Mouse (Mus musculus): ENCODE results near the gene Gpr18. TPM values are rescaled to one million over a fixed set of nuclear protein-coding genes. Genes with fewer than 3 reads are reported as not detected.

Gpr18 gene
- polyA plus RNA-seq, 1 experiment from 2014 or later: 0.59 TPM

GRCm38 (mm10) chr14:121954129-121954528, 38.5 kb upstream of the Gpr18 start:
- DNase-seq (ENCODE audit: low spot score): no peak
- H3K9ac ChIP-seq (ENCODE audit: low read depth, low read length): no peak overlapping the region
- H3K4me2 ChIP-seq (replicated peaks; ENCODE audit: low read depth, low read length): no peak overlapping the region
- no peaks in the 10 kb centered on the region for H3K36me3 ChIP-seq (ENCODE audit: control insufficient read depth, insufficient read depth, low read length)
- no peaks in the 10 kb centered on the region for H3K27me3 ChIP-seq (ENCODE audit: control insufficient read depth, insufficient read depth, low read length)
- H3K4me1 ChIP-seq (replicated peaks; ENCODE audit: control insufficient read depth, insufficient read depth, low read length): no peaks in the 10 kb centered on the region
- H3K4me3 ChIP-seq (ENCODE audit: low read depth, low read length): no peak overlapping the region
- no peaks in the 10 kb centered on the region for H3K9me3 ChIP-seq (ENCODE audit: control insufficient read depth, low read length)
- no peak overlapping the region for H3K27ac ChIP-seq (ENCODE audit: low read depth, low read length)
- WGBS: 92% methylated on average over 11 of the region's 11 CpGs
- no peak for ATAC-seq (ENCODE audit: low FRiP score)

DNA sequence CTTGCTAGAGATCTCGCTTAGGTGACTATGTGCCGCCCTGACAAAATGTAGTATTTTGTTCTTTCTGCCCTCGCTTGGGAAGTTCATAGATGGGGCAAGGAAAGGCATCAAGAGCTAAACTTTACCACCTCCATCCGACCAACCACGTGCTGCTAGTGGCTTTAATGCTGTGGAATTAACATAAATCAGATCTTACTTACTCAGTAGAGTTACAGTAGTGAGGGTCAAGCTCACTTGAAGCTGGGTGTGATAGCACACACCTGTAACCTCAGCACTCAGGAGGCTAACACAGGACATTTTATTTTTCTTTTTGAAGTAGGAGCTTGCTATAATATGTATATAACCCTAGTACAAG, 36.4 kb upstream of the Gpr18 start:
- H3K27me3 ChIP-seq (ENCODE audit: control insufficient read depth, insufficient read depth, low read length): no peaks in the 10 kb centered on the region
- no peaks in the 10 kb centered on the region for H3K36me3 ChIP-seq (ENCODE audit: control insufficient read depth, insufficient read depth, low read length)
- DNase-seq (ENCODE audit: low spot score) (no peak), ATAC-seq (ENCODE audit: low FRiP score) (no peak)
- no peak overlapping the region for H3K4me3 ChIP-seq (ENCODE audit: low read depth, low read length)
- H3K4me2 ChIP-seq (replicated peaks; ENCODE audit: low read depth, low read length): no peak overlapping the region
- no peak overlapping the region for H3K9ac ChIP-seq (ENCODE audit: low read depth, low read length)
- H3K4me1 ChIP-seq (replicated peaks; ENCODE audit: control insufficient read depth, insufficient read depth, low read length): no peaks in the 10 kb centered on the region
- WGBS: 94% methylated on average over 5 of the region's 5 CpGs
- no peak overlapping the region for H3K27ac ChIP-seq (ENCODE audit: low read depth, low read length)
- no peaks in the 10 kb centered on the region for H3K9me3 ChIP-seq (ENCODE audit: control insufficient read depth, low read length)

GRCm38 (mm10) chr14:121951399-121952045, 35.9 kb upstream of the Gpr18 start:
- Histone ChIP-seq H3K4me2 (replicated peaks; ENCODE audit: low read depth, low read length) (no peak overlapping the region), H3K9ac (ENCODE audit: low read depth, low read length) (no peak overlapping the region), H3K27ac (ENCODE audit: low read depth, low read length) (no peak overlapping the region), H3K36me3 (ENCODE audit: control insufficient read depth, insufficient read depth, low read length) (no peaks in the 10 kb centered on the region), H3K27me3 (ENCODE audit: control insufficient read depth, insufficient read depth, low read length) (no peaks in the 10 kb centered on the region), H3K9me3 (ENCODE audit: control insufficient read depth, low read length) (no peaks in the 10 kb centered on the region), H3K4me1 (replicated peaks; ENCODE audit: control insufficient read depth, insufficient read depth, low read length) (no peaks in the 10 kb centered on the region), H3K4me3 (ENCODE audit: low read depth, low read length) (no peak overlapping the region)
- ATAC-seq (ENCODE audit: low FRiP score) (no peak), DNase-seq (ENCODE audit: low spot score) (no peak)
- 93% methylated on average over 2 of the region's 2 CpGs for WGBS

GRCm38 (mm10) chr14:121949897-121950296, 34.3 kb upstream of the Gpr18 start:
- 94% methylated on average over 5 of the region's 5 CpGs for WGBS
- no peak overlapping the region for H3K4me3 ChIP-seq (ENCODE audit: low read depth, low read length)

DNA sequence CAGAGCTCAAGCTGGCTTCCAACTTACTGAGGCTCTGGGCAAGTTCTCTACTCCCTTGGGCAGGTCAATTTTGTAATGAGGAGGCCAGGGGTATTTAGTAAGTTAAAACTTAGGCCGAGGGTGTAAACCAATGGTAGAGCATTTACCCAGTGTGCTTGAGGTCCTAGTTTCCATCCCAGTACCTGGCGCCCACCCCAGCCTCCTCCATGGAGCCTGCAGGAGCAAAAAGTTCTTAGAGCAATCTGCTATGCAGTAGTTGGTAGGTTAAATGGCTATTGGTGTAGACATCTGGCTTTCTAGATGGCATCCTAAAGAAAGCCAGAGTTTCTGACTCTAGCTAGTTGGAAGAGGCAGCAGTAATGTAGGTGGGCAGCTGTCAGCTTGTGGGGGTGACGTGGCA, 33.9 kb upstream of the Gpr18 start:
- Histone ChIP-seq H3K27ac (ENCODE audit: low read depth, low read length) (no peak overlapping the region), H3K9ac (ENCODE audit: low read depth, low read length) (no peak overlapping the region), H3K4me1 (replicated peaks; ENCODE audit: control insufficient read depth, insufficient read depth, low read length) (no peaks in the 10 kb centered on the region), H3K4me3 (ENCODE audit: low read depth, low read length) (no peak overlapping the region), H3K36me3 (ENCODE audit: control insufficient read depth, insufficient read depth, low read length) (no peaks in the 10 kb centered on the region), H3K9me3 (ENCODE audit: control insufficient read depth, low read length) (no peaks in the 10 kb centered on the region), H3K27me3 (ENCODE audit: control insufficient read depth, insufficient read depth, low read length) (no peaks in the 10 kb centered on the region), H3K4me2 (replicated peaks; ENCODE audit: low read depth, low read length) (no peak overlapping the region)
- ATAC-seq (ENCODE audit: low FRiP score): no peak
- 92% methylated on average over 3 of the region's 3 CpGs for WGBS
- no peak for DNase-seq (ENCODE audit: low spot score)

More at GRCm38 (mm10) chr14:121949897-121950296, 34.3 kb upstream of the Gpr18 start:
- Histone ChIP-seq H3K4me1 (replicated peaks; ENCODE audit: control insufficient read depth, insufficient read depth, low read length) (no peaks in the 10 kb centered on the region), H3K9ac (ENCODE audit: low read depth, low read length) (no peak overlapping the region), H3K27ac (ENCODE audit: low read depth, low read length) (no peak overlapping the region), H3K4me2 (replicated peaks; ENCODE audit: low read depth, low read length) (no peak overlapping the region), H3K36me3 (ENCODE audit: control insufficient read depth, insufficient read depth, low read length) (no peaks in the 10 kb centered on the region), H3K9me3 (ENCODE audit: control insufficient read depth, low read length) (no peaks in the 10 kb centered on the region), H3K27me3 (ENCODE audit: control insufficient read depth, insufficient read depth, low read length) (no peaks in the 10 kb centered on the region)
- ATAC-seq (ENCODE audit: low FRiP score): no peak
- DNase-seq (ENCODE audit: low spot score): no peak

DNA sequence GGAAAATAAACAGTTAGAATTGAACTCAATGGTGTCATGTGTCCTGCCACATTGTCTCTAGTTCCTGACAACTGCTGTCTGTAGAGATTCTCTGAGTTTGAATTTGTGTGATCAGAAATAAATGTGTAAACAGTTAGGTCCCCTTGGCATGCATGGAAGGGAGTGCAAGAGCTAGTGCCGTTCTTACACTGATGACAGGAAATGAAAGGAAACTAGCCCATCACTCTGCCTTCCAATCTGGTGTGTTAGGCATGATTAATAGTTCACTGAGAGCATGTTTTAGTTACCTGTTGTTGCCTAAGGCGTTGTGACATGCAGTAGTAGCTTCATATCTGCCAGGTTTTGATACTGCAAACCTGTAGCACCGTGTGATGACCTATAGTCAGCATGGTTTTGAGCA, 32.4 kb upstream of the Gpr18 start:
- WGBS: 91% methylated on average over 3 of the region's 3 CpGs
- no peak overlapping the region for H3K4me2 ChIP-seq (replicated peaks; ENCODE audit: low read depth, low read length)
- no peak overlapping the region for H3K9ac ChIP-seq (ENCODE audit: low read depth, low read length)

GRCm38 (mm10) chr14:121947201-121947760, 31.7 kb upstream of the Gpr18 start:
- H3K4me1 ChIP-seq (replicated peaks; ENCODE audit: control insufficient read depth, insufficient read depth, low read length): no peaks in the 10 kb centered on the region
- no peaks in the 10 kb centered on the region for H3K36me3 ChIP-seq (ENCODE audit: control insufficient read depth, insufficient read depth, low read length)
- WGBS: 83% methylated on average over 8 of the region's 8 CpGs
- no peak overlapping the region for H3K9ac ChIP-seq (ENCODE audit: low read depth, low read length)
- H3K4me2 ChIP-seq (replicated peaks; ENCODE audit: low read depth, low read length): no peak overlapping the region
- H3K27me3 ChIP-seq (ENCODE audit: control insufficient read depth, insufficient read depth, low read length): no peaks in the 10 kb centered on the region
- H3K27ac ChIP-seq (ENCODE audit: low read depth, low read length): no peak overlapping the region
- H3K9me3 ChIP-seq (ENCODE audit: control insufficient read depth, low read length): no peaks in the 10 kb centered on the region
- ATAC-seq (ENCODE audit: low FRiP score) (no peak), DNase-seq (ENCODE audit: low spot score) (no peak)
- no peak overlapping the region for H3K4me3 ChIP-seq (ENCODE audit: low read depth, low read length)

More for the DNA sequence above, 32.4 kb upstream of the Gpr18 start:
- DNase-seq (ENCODE audit: low spot score) (no peak), ATAC-seq (ENCODE audit: low FRiP score) (no peak)
- Histone ChIP-seq H3K9me3 (ENCODE audit: control insufficient read depth, low read length) (no peaks in the 10 kb centered on the region), H3K4me1 (replicated peaks; ENCODE audit: control insufficient read depth, insufficient read depth, low read length) (no peaks in the 10 kb centered on the region), H3K27ac (ENCODE audit: low read depth, low read length) (no peak overlapping the region), H3K27me3 (ENCODE audit: control insufficient read depth, insufficient read depth, low read length) (no peaks in the 10 kb centered on the region), H3K36me3 (ENCODE audit: control insufficient read depth, insufficient read depth, low read length) (no peaks in the 10 kb centered on the region), H3K4me3 (ENCODE audit: low read depth, low read length) (no peak overlapping the region)

- WGBS: 75% methylated on average over 8 of the region's 8 CpGs
- ATAC-seq (ENCODE audit: low FRiP score): no peak
- no peaks in the 10 kb centered on the region for H3K4me1 ChIP-seq (replicated peaks; ENCODE audit: control insufficient read depth, insufficient read depth, low read length)
- no peaks in the 10 kb centered on the region for H3K27me3 ChIP-seq (ENCODE audit: control insufficient read depth, insufficient read depth, low read length)
- no peak overlapping the region for H3K4me2 ChIP-seq (replicated peaks; ENCODE audit: low read depth, low read length)
- no peak overlapping the region for H3K27ac ChIP-seq (ENCODE audit: low read depth, low read length)
- H3K4me3 ChIP-seq (ENCODE audit: low read depth, low read length): no peak overlapping the region
- H3K9me3 ChIP-seq (ENCODE audit: control insufficient read depth, low read length): no peaks in the 10 kb centered on the region
- H3K9ac ChIP-seq (ENCODE audit: low read depth, low read length): no peak overlapping the region
- no peak for DNase-seq (ENCODE audit: low spot score)
- H3K36me3 ChIP-seq (ENCODE audit: control insufficient read depth, insufficient read depth, low read length): no peaks in the 10 kb centered on the region
Observed at GRCm38 (mm10) chr14:121946728-121947127, 31.1 kb upstream of the Gpr18 start.

- Histone ChIP-seq H3K27ac (ENCODE audit: low read depth, low read length) (no peak overlapping the region), H3K36me3 (ENCODE audit: control insufficient read depth, insufficient read depth, low read length) (no peaks in the 10 kb centered on the region), H3K9me3 (ENCODE audit: control insufficient read depth, low read length) (no peaks in the 10 kb centered on the region), H3K9ac (ENCODE audit: low read depth, low read length) (no peak overlapping the region), H3K27me3 (ENCODE audit: control insufficient read depth, insufficient read depth, low read length) (no peaks in the 10 kb centered on the region), H3K4me3 (ENCODE audit: low read depth, low read length) (no peak overlapping the region), H3K4me1 (replicated peaks; ENCODE audit: control insufficient read depth, insufficient read depth, low read length) (no peaks in the 10 kb centered on the region), H3K4me2 (replicated peaks; ENCODE audit: low read depth, low read length) (no peak overlapping the region)
- DNase-seq (ENCODE audit: low spot score): no peak
- no peak for ATAC-seq (ENCODE audit: low FRiP score)
- WGBS: 89% methylated on average over 5 of the region's 5 CpGs
Observed at GRCm38 (mm10) chr14:121946131-121946530, 30.6 kb upstream of the Gpr18 start.
